Mouse (Mus musculus) neural tube, embryonic 12.5 days (tissue): ENCODE measurements at regions not wholly inside any gene's neighbourhood (a gene's known extent, or its start where the extent isn't known, plus 50 kb on each side); places are given as distances from the start of the nearest gene placed in this dataset.

Source experiments
- ATAC-seq: fragments of 200-750 bp; cut with Nextera tagmentation; 2 replicates; pipeline ENCODE4 v1.8.0; 2017; ENCODE audit warnings: low read depth, mild to moderate bottlenecking, moderate TSS enrichment, moderate library complexity; ENCODE audit not compliant: low FRiP score
- H3K27ac ChIP-seq: fragments of 300-500 bp; sonication (generic); 2 replicates; pipeline ENCODE4 v1.5.1; 2016
- H3K27me3 ChIP-seq: fragments of 300-500 bp; sonication (generic); replicated peaks from 2 replicates; pipeline ENCODE4 v1.6.1; 2016; ENCODE audit warnings: mild to moderate bottlenecking
- H3K36me3 ChIP-seq: fragments of 300-500 bp; sonication (generic); 2 replicates; pipeline ENCODE4 v1.6.1; 2016; ENCODE audit warnings: mild to moderate bottlenecking
- H3K4me1 ChIP-seq: fragments of 300-500 bp; sonication (generic); 2 replicates; pipeline ENCODE4 v1.6.1; 2016
- H3K4me2 ChIP-seq: fragments of 300-500 bp; sonication (generic); replicated peaks from 2 replicates; pipeline ENCODE4 v1.6.1; 2016; ENCODE audit warnings: mild to moderate bottlenecking
- H3K4me3 ChIP-seq: fragments of 300-500 bp; sonication (generic); 2 replicates; pipeline ENCODE4 v1.5.1; 2016
- H3K9ac ChIP-seq: fragments of 300-500 bp; sonication (generic); 2 replicates; pipeline ENCODE4 v1.6.1; 2016; ENCODE audit warnings: mild to moderate bottlenecking
- H3K9me3 ChIP-seq: fragments of 300-500 bp; sonication (generic); 2 replicates; pipeline ENCODE4 v1.6.1; 2016; ENCODE audit warnings: mild to moderate bottlenecking
- WGBS: fragments of 180-500 bp; shearing (Covaris S2); methylation state at CpG from one replicate; pipeline ENCODE4 v1.1.7; 2016; 5-methylcytosine and 5-hydroxymethylcytosine counted together

DNA sequence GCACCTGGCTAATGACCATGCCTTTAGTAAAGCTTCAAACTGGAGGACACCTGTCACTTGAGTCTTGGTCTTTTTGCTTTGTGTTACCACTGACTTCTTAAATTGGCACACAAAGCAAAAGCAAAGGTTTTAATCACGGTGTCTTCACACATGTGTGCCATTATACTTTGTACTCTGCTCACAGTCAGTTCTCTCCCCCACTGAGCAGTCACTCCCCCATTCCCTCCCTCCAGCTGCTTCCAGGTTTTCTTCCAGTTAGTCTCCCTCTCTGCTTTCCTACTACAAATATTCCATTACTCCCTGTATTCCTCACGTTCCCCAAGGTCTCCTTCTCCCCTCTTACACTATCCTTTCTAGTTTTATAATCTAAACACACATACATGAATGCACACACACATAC lies 530.0 kb upstream of the Tbl1xr1 start:
- no peak overlapping the region for H3K4me2 ChIP-seq
- H3K4me1 ChIP-seq = peaks cover 13% of the 10 kb centered on the region; the same call in 1 of the 2 replicates
- no peaks in the 10 kb centered on the region for H3K36me3 ChIP-seq
- H3K9ac ChIP-seq = no peak overlapping the region
- H3K9me3 ChIP-seq = no peaks in the 10 kb centered on the region
- H3K27me3 ChIP-seq = no peaks in the 10 kb centered on the region
- ATAC-seq = no peak
- no peak overlapping the region for H3K4me3 ChIP-seq
- no peak overlapping the region for H3K27ac ChIP-seq
- 47% methylated on average over 2 of the region's 2 CpGs for WGBS

DNA sequence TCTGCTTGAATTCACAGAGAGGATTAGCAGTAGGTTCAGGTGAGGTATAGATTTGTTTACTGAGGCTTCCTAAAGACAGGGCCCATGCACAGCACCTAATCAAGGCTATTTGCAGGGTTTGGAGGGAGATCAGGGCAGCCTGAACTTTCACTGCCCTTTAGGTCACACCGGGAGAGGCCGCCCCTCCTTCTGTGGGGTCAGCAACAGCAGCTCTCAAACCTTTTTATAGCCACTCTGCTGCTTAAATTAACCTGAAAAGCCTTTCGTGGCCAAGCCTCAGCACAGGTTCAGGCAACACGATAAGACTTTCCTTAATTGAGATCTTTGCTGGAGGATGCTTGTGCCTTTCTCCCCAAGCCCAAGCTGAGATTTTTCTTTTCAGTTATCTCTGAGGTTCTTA lies 526.8 kb upstream of the Tbl1xr1 start:
- Histone ChIP-seq H3K4me1 (peaks cover 19% of the 10 kb centered on the region; the same call in 1 of the 2 replicates), H3K9me3 (no peaks in the 10 kb centered on the region), H3K27me3 (no peaks in the 10 kb centered on the region), H3K36me3 (no peaks in the 10 kb centered on the region), H3K4me3 (no peak overlapping the region), H3K27ac (no peak overlapping the region), H3K9ac (no peak overlapping the region), H3K4me2 (no peak overlapping the region)
- ATAC-seq = no peak
- WGBS = 21% methylated on average over 4 of the region's 4 CpGs

DNA sequence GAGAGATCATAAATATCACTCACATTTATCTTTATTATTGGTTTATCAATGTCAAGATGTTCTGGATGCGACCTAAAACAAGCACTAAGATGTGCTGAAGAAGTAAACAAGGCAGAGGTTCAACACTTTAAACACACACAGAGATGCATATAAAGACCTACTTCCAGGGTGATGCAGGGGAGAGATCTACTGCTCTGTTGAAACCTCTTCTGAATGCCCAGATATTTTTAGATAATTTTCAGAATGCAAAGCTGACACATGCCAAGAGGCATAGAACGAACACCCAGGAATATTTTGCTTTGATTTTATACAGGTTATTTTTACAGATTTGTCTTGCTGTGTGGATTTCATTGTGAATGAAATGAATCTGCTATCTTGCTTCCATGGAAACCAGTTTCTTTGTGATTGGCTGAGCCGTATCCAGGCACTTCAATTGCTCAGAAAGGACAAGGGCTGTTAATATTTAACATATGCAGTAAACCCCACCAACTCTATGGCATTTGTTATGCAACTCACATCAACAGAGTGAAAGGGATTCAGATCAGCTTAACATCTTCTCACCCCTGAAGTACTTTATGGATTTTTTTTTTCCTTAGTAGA lies 523.2 kb upstream of the Tbl1xr1 start:
- ATAC-seq = peak; percentile 65
- Histone ChIP-seq H3K27me3 (no peaks in the 10 kb centered on the region), H3K9ac (no peak overlapping the region), H3K4me2 (no peak overlapping the region), H3K4me3 (no peak overlapping the region), H3K9me3 (no peaks in the 10 kb centered on the region), H3K36me3 (no peaks in the 10 kb centered on the region), H3K27ac (no peak overlapping the region), H3K4me1 (peaks cover 6% of the 10 kb centered on the region; the same call in 1 of the 2 replicates)
- WGBS = 38% methylated on average over 3 of the region's 3 CpGs

DNA sequence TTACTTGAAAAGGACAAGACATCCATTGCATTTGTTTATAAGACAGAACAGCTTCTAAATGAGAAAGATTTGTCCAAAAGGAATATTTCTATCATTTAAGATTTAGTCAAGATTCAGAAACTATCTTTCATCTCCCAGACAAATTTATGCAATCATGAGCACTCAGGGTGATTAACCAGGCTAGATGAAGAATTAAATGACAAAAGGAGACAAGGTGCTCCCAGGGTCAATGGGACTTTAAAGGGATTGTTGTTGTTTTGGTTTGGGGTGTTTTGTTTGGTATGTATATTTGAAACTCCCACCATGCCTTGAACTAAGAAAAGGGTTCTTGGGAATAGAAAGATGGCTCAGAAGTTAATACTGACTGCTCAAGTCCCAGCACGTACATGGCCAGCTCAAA lies 522.6 kb upstream of the Tbl1xr1 start:
- no peaks in the 10 kb centered on the region for H3K36me3 ChIP-seq
- H3K9ac ChIP-seq = no peak overlapping the region
- no peak overlapping the region for H3K27ac ChIP-seq
- ATAC-seq = no peak
- H3K27me3 ChIP-seq = no peaks in the 10 kb centered on the region
- 49% methylated on average over 1 of the region's 1 CpGs for WGBS
- no peaks in the 10 kb centered on the region for H3K9me3 ChIP-seq
- H3K4me1 ChIP-seq = peaks cover 6% of the 10 kb centered on the region; the same call in 1 of the 2 replicates
- H3K4me2 ChIP-seq = no peak overlapping the region
- H3K4me3 ChIP-seq = no peak overlapping the region

DNA sequence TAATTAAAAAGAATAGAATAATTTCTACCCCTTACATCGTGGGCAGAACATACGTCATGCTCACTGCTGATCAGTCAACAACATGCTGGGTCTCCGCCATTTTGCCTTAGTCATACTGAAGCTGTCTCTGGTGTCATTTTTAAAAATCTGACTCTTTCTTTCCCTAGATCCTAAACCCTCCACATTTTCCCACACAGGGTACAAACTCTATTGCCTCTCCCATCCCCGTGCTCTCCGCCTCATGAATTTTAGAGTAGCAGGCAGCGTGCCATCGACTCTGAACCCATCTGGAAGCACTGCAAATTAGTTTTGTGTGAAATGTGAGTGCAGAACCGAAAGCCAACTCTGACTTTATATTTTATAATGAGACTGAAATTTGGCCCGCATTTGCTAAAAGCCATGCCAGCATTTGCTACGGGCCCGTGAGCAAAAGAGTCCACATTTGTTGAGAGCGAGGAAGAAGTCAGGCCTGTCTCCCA lies 518.5 kb upstream of the Tbl1xr1 start:
- Histone ChIP-seq H3K27me3 (no peaks in the 10 kb centered on the region), H3K27ac (no peak overlapping the region), H3K9ac (no peak overlapping the region), H3K4me2 (no peak overlapping the region), H3K9me3 (no peaks in the 10 kb centered on the region), H3K4me1 (peaks cover 6% of the 10 kb centered on the region; the same call in 1 of the 2 replicates), H3K4me3 (no peak overlapping the region), H3K36me3 (no peaks in the 10 kb centered on the region)
- 72% methylated on average over 12 of the region's 12 CpGs for WGBS
- peak; percentile 61 for ATAC-seq

DNA sequence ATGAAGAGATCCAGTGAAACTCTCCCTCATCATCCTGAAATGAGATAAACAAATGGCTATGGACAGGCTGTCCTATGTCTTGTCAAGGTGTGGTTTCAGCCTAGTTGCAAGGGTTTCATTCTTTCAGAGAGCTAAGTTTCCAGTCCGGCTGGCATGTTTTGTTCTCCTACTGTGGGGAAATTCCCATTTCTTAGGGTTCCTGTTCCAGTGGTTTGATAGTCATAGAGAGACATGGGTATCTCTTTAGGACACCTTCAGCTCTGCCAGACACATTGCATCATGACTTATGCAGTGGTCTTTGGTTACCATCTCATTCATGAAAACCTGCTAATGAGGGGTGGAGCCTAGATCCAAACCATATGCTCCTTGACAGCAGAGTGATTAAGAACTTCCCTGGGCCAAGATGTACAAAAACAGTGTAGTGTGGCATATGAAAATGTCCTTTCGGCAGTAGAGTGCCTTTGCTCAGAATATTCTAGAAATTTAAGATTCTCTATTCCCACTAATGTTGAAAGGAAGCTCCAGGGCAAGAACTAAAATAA lies 513.6 kb upstream of the Tbl1xr1 start:
- Histone ChIP-seq H3K27ac (no peak overlapping the region), H3K9me3 (no peaks in the 10 kb centered on the region), H3K4me3 (no peak overlapping the region), H3K9ac (no peak overlapping the region), H3K4me1 (peaks cover 10% of the 10 kb centered on the region), H3K4me2 (no peak overlapping the region), H3K27me3 (no peaks in the 10 kb centered on the region), H3K36me3 (no peaks in the 10 kb centered on the region)
- WGBS = 91% methylated on average over 2 of the region's 2 CpGs
- no peak for ATAC-seq

DNA sequence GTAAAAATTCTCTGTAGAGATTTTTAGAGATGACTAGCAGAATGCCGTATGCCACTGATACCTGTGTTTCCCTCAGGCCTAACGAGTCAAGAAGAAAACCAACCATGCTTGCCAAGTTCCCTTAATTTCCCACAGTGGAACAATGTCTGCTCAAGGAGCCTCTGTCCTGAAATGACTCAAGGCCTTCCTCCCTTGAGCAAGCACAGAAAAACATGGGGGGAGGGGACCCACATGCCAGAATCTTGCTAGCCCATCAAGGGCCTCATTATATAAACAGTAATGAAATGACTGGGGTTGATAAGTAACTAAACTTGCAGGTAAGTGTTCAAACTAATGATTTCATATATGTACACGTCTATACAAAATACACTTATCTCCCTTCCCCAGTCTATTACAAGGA lies 513.0 kb upstream of the Tbl1xr1 start:
- Histone ChIP-seq H3K27me3 (no peaks in the 10 kb centered on the region), H3K9me3 (no peaks in the 10 kb centered on the region), H3K9ac (no peak overlapping the region), H3K36me3 (no peaks in the 10 kb centered on the region), H3K4me1 (peaks cover 10% of the 10 kb centered on the region), H3K4me2 (no peak overlapping the region), H3K4me3 (no peak overlapping the region), H3K27ac (no peak overlapping the region)
- ATAC-seq = no peak
- 79% methylated on average over 3 of the region's 3 CpGs for WGBS

DNA sequence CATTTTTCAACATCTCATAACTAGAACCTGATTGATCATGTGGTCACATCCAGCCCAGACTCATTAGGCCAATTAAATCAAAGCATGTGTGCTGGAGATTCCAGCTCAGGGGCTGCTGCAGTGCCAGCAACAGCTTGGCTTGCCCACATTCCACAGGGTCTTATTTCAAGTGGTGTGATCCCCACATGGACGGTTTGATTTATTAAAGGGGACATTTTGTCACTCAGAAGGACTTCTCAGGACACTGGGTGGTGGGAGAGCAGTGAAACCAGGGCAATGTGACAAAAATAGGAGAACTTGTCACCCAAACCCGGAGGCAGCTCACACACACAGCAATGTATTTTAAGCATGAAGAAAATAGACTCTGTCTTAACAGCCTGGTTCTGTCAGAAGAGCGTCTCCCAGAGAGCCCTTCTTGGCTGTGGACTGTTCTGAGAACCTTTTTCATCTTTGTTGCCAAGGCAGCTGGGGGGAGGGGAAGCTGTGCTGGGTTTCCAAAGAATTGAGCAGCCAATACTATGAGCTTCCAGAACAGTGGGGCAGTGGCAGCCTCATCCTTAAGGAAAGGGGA lies 512.2 kb upstream of the Tbl1xr1 start:
- H3K36me3 ChIP-seq = no peaks in the 10 kb centered on the region
- H3K4me1 ChIP-seq = peaks cover 10% of the 10 kb centered on the region
- H3K9me3 ChIP-seq = no peaks in the 10 kb centered on the region
- ATAC-seq = peak; percentile 66; the same call in 1 of the 2 replicates
- H3K27ac ChIP-seq = no peak overlapping the region
- H3K27me3 ChIP-seq = no peaks in the 10 kb centered on the region
- H3K4me2 ChIP-seq = no peak overlapping the region
- no peak overlapping the region for H3K9ac ChIP-seq
- 20% methylated on average over 3 of the region's 3 CpGs for WGBS
- no peak overlapping the region for H3K4me3 ChIP-seq

DNA sequence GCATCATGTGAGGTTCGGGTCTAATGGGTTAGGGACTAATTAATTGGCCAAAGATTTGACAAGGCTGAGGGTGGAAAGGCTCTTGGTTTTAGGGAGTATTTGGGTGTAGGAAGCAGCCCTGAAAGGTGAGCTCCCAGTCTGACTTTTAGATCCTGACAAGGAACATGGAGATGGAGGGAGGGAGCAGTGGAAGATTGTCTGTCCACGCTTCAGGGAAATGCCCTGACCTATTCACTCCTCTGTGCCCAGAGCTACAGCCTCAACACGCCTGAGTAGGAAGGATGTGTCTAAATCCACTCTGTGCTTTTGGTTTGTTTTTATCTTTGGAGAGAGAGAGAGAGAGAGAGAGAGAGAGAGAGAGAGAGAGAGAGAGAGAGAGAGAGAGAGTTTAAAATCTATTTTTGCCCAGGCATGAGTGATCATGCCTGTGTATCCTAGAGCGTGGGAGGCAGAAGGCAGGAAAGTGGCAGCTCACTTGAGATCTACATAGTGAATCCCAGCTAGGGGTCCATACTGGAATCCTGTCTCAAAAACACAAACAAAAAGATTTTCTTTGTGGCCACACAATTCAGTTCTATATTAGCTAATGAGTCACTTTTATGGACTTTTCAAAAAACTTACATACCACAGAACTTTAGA lies 511.5 kb upstream of the Tbl1xr1 start:
- 0 out of 2 replicates have a peak, but pooled peaks have one; percentile 13 for ATAC-seq
- H3K9ac ChIP-seq = no peak overlapping the region
- H3K4me1 ChIP-seq = peaks cover 10% of the 10 kb centered on the region
- H3K36me3 ChIP-seq = no peaks in the 10 kb centered on the region
- H3K9me3 ChIP-seq = no peaks in the 10 kb centered on the region
- no peaks in the 10 kb centered on the region for H3K27me3 ChIP-seq
- WGBS = 61% methylated on average over 4 of the region's 4 CpGs
- H3K27ac ChIP-seq = no peak overlapping the region
- no peak overlapping the region for H3K4me2 ChIP-seq
- no peak overlapping the region for H3K4me3 ChIP-seq

DNA sequence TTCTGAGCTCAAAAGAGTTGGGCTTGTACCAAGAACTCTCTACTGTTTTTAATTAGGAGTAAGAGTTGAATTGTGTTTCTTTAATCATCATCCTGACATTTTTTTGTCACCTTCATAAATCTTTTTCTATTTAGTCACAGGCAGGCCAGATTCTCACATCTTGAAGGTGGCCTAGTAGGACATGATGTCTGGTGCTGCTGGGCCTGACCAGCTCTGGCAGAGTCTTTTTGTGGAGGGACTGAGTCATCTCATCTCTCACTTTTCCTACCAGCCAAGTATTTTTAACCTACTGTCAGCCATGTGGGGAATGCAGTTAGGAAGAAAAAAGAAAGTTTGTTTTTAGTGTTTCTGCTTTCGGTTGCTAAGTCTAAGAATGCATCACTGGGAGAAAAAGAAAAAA lies 506.7 kb upstream of the Tbl1xr1 start:
- Histone ChIP-seq H3K9me3 (no peaks in the 10 kb centered on the region), H3K4me3 (no peak overlapping the region), H3K36me3 (no peaks in the 10 kb centered on the region), H3K4me2 (no peak overlapping the region), H3K27me3 (no peaks in the 10 kb centered on the region), H3K27ac (no peak overlapping the region), H3K9ac (no peak overlapping the region), H3K4me1 (peaks cover 2% of the 10 kb centered on the region)
- ATAC-seq = no peak
- 93% methylated on average over 1 of the region's 1 CpGs for WGBS

DNA sequence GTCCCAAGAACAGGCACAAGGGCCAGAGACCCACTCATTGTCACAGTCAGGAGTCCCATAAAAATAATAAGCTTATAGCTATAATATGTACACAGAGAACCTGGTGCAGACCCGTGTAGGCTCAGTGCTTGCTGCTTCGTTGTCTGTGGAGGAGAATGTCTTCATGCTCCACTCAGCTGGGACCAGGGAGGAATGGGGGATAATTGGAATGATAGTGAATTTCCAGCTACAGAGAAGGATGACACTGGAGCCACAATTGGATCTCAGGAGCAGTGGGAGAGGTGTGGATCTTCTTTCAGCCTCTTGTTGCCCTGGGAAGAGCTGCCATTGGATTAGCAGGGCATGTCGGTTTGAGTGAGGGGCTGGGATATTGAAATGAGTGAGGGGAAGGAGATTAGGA lies 497.8 kb upstream of the Tbl1xr1 start:
- Histone ChIP-seq H3K27ac (no peak overlapping the region), H3K27me3 (no peaks in the 10 kb centered on the region), H3K4me2 (no peak overlapping the region), H3K9ac (no peak overlapping the region), H3K4me3 (no peak overlapping the region), H3K36me3 (no peaks in the 10 kb centered on the region), H3K4me1 (no peaks in the 10 kb centered on the region), H3K9me3 (no peaks in the 10 kb centered on the region)
- WGBS = 68% methylated on average over 3 of the region's 3 CpGs
- ATAC-seq = no peak

DNA sequence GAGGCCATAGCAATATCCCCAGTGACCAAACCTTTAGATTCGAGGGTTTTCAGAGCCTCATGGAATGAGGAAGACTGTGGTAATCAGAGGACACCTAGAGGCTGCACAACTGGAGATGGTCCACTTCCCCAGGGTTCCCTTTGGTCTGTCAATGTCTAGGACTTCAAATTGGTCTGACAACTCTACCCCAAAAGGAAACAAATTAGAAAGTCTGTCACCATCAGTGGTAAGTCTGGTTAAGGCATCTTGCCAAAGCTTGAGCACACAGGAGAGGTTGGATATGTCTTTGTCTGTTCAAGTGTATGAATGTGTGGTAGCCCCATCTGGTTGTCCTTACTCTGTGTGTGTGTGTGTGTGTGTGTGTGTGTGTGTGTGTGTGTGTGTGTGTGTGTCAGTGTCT lies 494.3 kb upstream of the Tbl1xr1 start:
- WGBS = 81% methylated on average over 1 of the region's 1 CpGs
- Histone ChIP-seq H3K27me3 (no peaks in the 10 kb centered on the region), H3K36me3 (no peaks in the 10 kb centered on the region), H3K9ac (no peak overlapping the region), H3K9me3 (no peaks in the 10 kb centered on the region), H3K4me3 (no peak overlapping the region), H3K27ac (no peak overlapping the region), H3K4me2 (no peak overlapping the region), H3K4me1 (no peaks in the 10 kb centered on the region)
- ATAC-seq = no peak
